Mouse (Mus musculus): ENCODE results near the gene Ypel3. TPM values are rescaled to one million over a fixed set of nuclear protein-coding genes. Genes with fewer than 3 reads are reported as not detected.

The Ypel3 gene
- polyA plus RNA-seq, 1 experiment, result 58.8 TPM

DNA sequence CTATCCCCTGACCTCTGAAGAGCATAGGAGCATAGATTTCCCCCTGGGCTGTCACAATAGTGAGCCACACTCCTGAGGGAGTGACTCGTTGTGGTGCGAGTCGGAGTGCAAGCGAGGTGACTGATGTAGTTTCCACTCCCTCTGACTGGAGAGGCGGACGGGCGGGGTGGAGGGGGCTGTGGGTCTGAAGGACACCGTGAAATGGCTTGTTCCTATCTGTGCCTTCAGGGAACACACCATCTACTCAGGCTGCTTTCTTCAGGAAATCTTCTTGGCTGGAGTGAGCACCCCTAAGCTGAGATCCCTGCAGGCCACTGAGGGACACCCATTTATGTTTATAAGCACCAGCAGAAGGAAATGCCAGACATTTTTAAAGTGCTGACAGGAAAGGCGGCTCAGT lies 46.0 kb downstream of the Ypel3 start:
- H3K27ac ChIP-seq (ENCODE audit: insufficient read depth, low read length), result no peak overlapping the region
- no peaks in the 10 kb centered on the region for H3K4me1 ChIP-seq (ENCODE audit: control insufficient read depth, insufficient read depth, low read length)
- no peak for TF ChIP-seq CTCF (IDR thresholded peaks at IDR 0.05; ENCODE audit: borderline replicate concordance, insufficient read depth, low read length)
- no peak for TF ChIP-seq POLR2A (IDR thresholded peaks at IDR 0.05; ENCODE audit: low read depth, low read length)
- H3K4me3 ChIP-seq (ENCODE audit: insufficient read depth, low read length), result no peak overlapping the region

GRCm38 (mm10) chr7:126823202-126823711 lies 46.5 kb downstream of the Ypel3 start:
- Histone ChIP-seq H3K4me1 (ENCODE audit: control insufficient read depth, insufficient read depth, low read length) (no peaks in the 10 kb centered on the region), H3K4me3 (ENCODE audit: insufficient read depth, low read length) (no peak overlapping the region), H3K27ac (ENCODE audit: insufficient read depth, low read length) (no peak overlapping the region)
- TF ChIP-seq POLR2A (IDR thresholded peaks at IDR 0.05; ENCODE audit: low read depth, low read length) (no peak), CTCF (IDR thresholded peaks at IDR 0.05; ENCODE audit: borderline replicate concordance, insufficient read depth, low read length) (no peak)

- H3K4me1 ChIP-seq (ENCODE audit: control insufficient read depth, insufficient read depth, low read length), result no peaks in the 10 kb centered on the region
- TF ChIP-seq CTCF (IDR thresholded peaks at IDR 0.05; ENCODE audit: borderline replicate concordance, insufficient read depth, low read length), result no peak
- TF ChIP-seq POLR2A (IDR thresholded peaks at IDR 0.05; ENCODE audit: low read depth, low read length), result no peak
- no peak overlapping the region for H3K4me3 ChIP-seq (ENCODE audit: insufficient read depth, low read length)
- H3K27ac ChIP-seq (ENCODE audit: insufficient read depth, low read length), result no peak overlapping the region
These were observed 47.2 kb downstream of the Ypel3 start for GRCm38 (mm10) chr7:126823940-126824339.

DNA sequence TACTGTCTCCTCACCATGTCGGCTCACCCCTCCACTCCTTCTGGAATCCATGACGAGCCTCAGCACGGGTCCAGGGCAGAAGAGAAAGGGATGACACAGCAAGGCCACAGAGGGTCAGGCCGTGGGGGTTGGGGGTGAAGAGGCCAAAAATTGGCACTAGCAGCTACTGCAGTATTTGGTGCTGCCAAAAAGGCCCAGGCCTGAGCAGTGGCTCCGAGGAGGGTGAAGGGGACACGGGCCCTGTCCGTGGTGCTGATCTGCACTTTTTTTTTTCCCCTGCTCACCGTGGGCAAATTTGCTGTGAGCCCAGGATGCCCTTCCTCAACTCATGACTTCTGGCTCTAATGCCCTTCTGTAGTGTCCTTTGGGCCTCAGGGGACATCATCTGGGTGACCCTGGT lies 48.6 kb downstream of the Ypel3 start:
- H3K27ac ChIP-seq (ENCODE audit: insufficient read depth, low read length), result no peak overlapping the region
- no peak for TF ChIP-seq CTCF (IDR thresholded peaks at IDR 0.05; ENCODE audit: borderline replicate concordance, insufficient read depth, low read length)
- no peak for TF ChIP-seq POLR2A (IDR thresholded peaks at IDR 0.05; ENCODE audit: low read depth, low read length)
- no peak overlapping the region for H3K4me3 ChIP-seq (ENCODE audit: insufficient read depth, low read length)
- no peaks in the 10 kb centered on the region for H3K4me1 ChIP-seq (ENCODE audit: control insufficient read depth, insufficient read depth, low read length)

- Histone ChIP-seq H3K27ac (ENCODE audit: insufficient read depth, low read length) (no peak overlapping the region), H3K4me3 (ENCODE audit: insufficient read depth, low read length) (no peak overlapping the region), H3K4me1 (ENCODE audit: control insufficient read depth, insufficient read depth, low read length) (no peaks in the 10 kb centered on the region)
- TF ChIP-seq CTCF (IDR thresholded peaks at IDR 0.05; ENCODE audit: borderline replicate concordance, insufficient read depth, low read length) (no peak), POLR2A (IDR thresholded peaks at IDR 0.05; ENCODE audit: low read depth, low read length) (no peak)
These were observed 49.2 kb downstream of the Ypel3 start for GRCm38 (mm10) chr7:126825952-126826351.

Other genes starting within 250 kb of the Ypel3 start
- gene Eif3c, start 210.5 kb upstream of the Ypel3 start, polyA plus RNA-seq (2011; ENCODE audit: insufficient read length, low read depth, missing spikeins), result 413 and 481 TPM in 2 replicates
- 9.3 and 10.0 TPM in 2 replicates for gene Apobr, start 192.0 kb upstream of the Ypel3 start, polyA plus RNA-seq (2011; ENCODE audit: insufficient read length, low read depth, missing spikeins)
- 12.4 and 16.7 TPM in 2 replicates for gene Cln3, start 191.1 kb upstream of the Ypel3 start, polyA plus RNA-seq (2011; ENCODE audit: insufficient read length, low read depth, missing spikeins)
- not detected in 2 replicates for gene Il27, start 182.0 kb upstream of the Ypel3 start, polyA plus RNA-seq (2011; ENCODE audit: insufficient read length, low read depth, missing spikeins)
- 179 and 208 TPM in 2 replicates for gene Nupr1, start 146.1 kb upstream of the Ypel3 start, polyA plus RNA-seq (2011; ENCODE audit: insufficient read length, low read depth, missing spikeins)
- 17.7 and 30.3 TPM in 2 replicates for gene Sgf29, start 127.6 kb upstream of the Ypel3 start, polyA plus RNA-seq (2011; ENCODE audit: insufficient read length, low read depth, missing spikeins)
- 0.95 TPM in 1 of 2 replicates, not detected in the other for gene Sult1a1, start 100.5 kb upstream of the Ypel3 start, polyA plus RNA-seq (2011; ENCODE audit: insufficient read length, low read depth, missing spikeins)
- gene Bola2, start 81.6 kb upstream of the Ypel3 start, polyA plus RNA-seq (2011; ENCODE audit: insufficient read length, low read depth, missing spikeins), result 56.5 and 84.6 TPM in 2 replicates
- gene Slx1b, start 81.2 kb upstream of the Ypel3 start, polyA plus RNA-seq (2011; ENCODE audit: insufficient read length, low read depth, missing spikeins), result 5.7 and 8.7 TPM in 2 replicates
- gene Coro1a, start 69.2 kb upstream of the Ypel3 start, polyA plus RNA-seq (2011; ENCODE audit: insufficient read length, low read depth, missing spikeins), result 1.0 and 6.5 TPM in 2 replicates
- 132 and 145 TPM in 2 replicates for gene Mapk3, start 17.4 kb upstream of the Ypel3 start, polyA plus RNA-seq (2011; ENCODE audit: insufficient read length, low read depth, missing spikeins)
- 2.8 and 3.6 TPM in 2 replicates for gene Gdpd3, start 10.6 kb upstream of the Ypel3 start, polyA plus RNA-seq (2011; ENCODE audit: insufficient read length, low read depth, missing spikeins)
- 0.49 TPM in 1 of 2 replicates, not detected in the other for gene Tbx6, start 4.5 kb downstream of the Ypel3 start, polyA plus RNA-seq (2011; ENCODE audit: insufficient read length, low read depth, missing spikeins)
- gene Ppp4c, start 15.5 kb downstream of the Ypel3 start, polyA plus RNA-seq (2011; ENCODE audit: insufficient read length, low read depth, missing spikeins), result 106 and 118 TPM in 2 replicates
- gene Fam57b, start 20.7 kb downstream of the Ypel3 start, polyA plus RNA-seq (2011; ENCODE audit: insufficient read length, low read depth, missing spikeins), result 0.37 and 1.2 TPM in 2 replicates
- not detected in 2 replicates for gene 4930451I11Rik, start 54.7 kb downstream of the Ypel3 start, polyA plus RNA-seq (2011; ENCODE audit: insufficient read length, low read depth, missing spikeins)
- gene Doc2a, start 70.5 kb downstream of the Ypel3 start, polyA plus RNA-seq (2011; ENCODE audit: insufficient read length, low read depth, missing spikeins), result not detected in 2 replicates
- 20.5 and 40.2 TPM in 2 replicates for gene Hirip3, start 85.0 kb downstream of the Ypel3 start, polyA plus RNA-seq (2011; ENCODE audit: insufficient read length, low read depth, missing spikeins)
- 54.0 and 63.0 TPM in 2 replicates for gene Ino80e, start 85.4 kb downstream of the Ypel3 start, polyA plus RNA-seq (2011; ENCODE audit: insufficient read length, low read depth, missing spikeins)
- 42.0 and 45.4 TPM in 2 replicates for gene Taok2, start 107.7 kb downstream of the Ypel3 start, polyA plus RNA-seq (2011; ENCODE audit: insufficient read length, low read depth, missing spikeins)
- gene Tmem219, start 146.0 kb downstream of the Ypel3 start, polyA plus RNA-seq (2011; ENCODE audit: insufficient read length, low read depth, missing spikeins), result 30.7 and 33.6 TPM in 2 replicates
- gene Kctd13, start 151.9 kb downstream of the Ypel3 start, polyA plus RNA-seq (2011; ENCODE audit: insufficient read length, low read depth, missing spikeins), result 9.0 and 9.1 TPM in 2 replicates
- 0.30 TPM in 1 of 2 replicates, not detected in the other for gene Asphd1, start 172.6 kb downstream of the Ypel3 start, polyA plus RNA-seq (2011; ENCODE audit: insufficient read length, low read depth, missing spikeins)
- not detected in 2 replicates for gene Sez6l2, start 173.6 kb downstream of the Ypel3 start, polyA plus RNA-seq (2011; ENCODE audit: insufficient read length, low read depth, missing spikeins)
- 134 and 139 TPM in 2 replicates for gene Cdipt, start 199.0 kb downstream of the Ypel3 start, polyA plus RNA-seq (2011; ENCODE audit: insufficient read length, low read depth, missing spikeins)
- 1.7 TPM in 1 of 2 replicates, not detected in the other for gene Cdiptos, start 199.1 kb downstream of the Ypel3 start, polyA plus RNA-seq (2011; ENCODE audit: insufficient read length, low read depth, missing spikeins)
- gene Mvp, start 237.7 kb downstream of the Ypel3 start, polyA plus RNA-seq (2011; ENCODE audit: insufficient read length, low read depth, missing spikeins), result 32.2 and 47.6 TPM in 2 replicates
- 21.7 and 25.6 TPM in 2 replicates for gene Pagr1b, start 239.5 kb downstream of the Ypel3 start, polyA plus RNA-seq (2011; ENCODE audit: insufficient read length, low read depth, missing spikeins)
- 14.0 and 14.3 TPM in 2 replicates for gene Pagr1a, start 240.4 kb downstream of the Ypel3 start, polyA plus RNA-seq (2011; ENCODE audit: insufficient read length, low read depth, missing spikeins)
- 13.5 and 15.7 TPM in 2 replicates for gene Gm42742, start 244.1 kb downstream of the Ypel3 start, polyA plus RNA-seq (2011; ENCODE audit: insufficient read length, low read depth, missing spikeins)
- 3.1 and 15.3 TPM in 2 replicates for gene Prrt2, start 244.3 kb downstream of the Ypel3 start, polyA plus RNA-seq (2011; ENCODE audit: insufficient read length, low read depth, missing spikeins)

Measured in embryonic fibroblast, embryonic 13.5 days (primary cell).